Mouse (Mus musculus): ENCODE results near the gene Ralgds. TPM values are rescaled to one million over a fixed set of nuclear protein-coding genes. Genes with fewer than 3 reads are reported as not detected.

Gene Ralgds
- total RNA-seq, 2 experiments from 2014 or later: 68.2 to 79.3 TPM

- no peak for DNase-seq (ENCODE audit: low spot score in 2 of 2)
Measured at GRCm38 (mm10) chr2:28552301-28552700, 39.4 kb downstream of the Ralgds start.

DNA sequence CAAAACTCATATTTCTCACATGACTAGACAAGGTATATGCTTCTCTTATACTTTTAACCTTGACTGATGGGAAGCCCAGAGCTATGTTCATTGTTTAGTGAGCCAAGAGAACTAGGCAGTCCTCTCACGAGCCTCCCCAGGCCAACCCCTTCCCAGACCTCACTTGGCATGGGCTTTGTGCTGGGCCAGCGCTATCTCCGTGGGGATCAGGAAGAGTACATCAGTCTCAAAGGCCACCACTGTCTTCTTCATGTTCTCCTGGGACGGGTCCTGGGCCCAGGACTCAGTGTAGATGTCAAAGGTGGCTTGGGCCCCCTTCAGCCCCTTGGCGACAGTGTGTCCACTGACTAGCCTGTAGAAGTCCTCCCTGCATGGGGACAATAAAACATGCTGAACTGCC, 44.5 kb downstream of the Ralgds start:
- no peak for DNase-seq (ENCODE audit: low spot score in 2 of 2)

- DNase-seq (ENCODE audit: low spot score in 2 of 2): no peak
Measured at GRCm38 (mm10) chr2:28563303-28563702, 50.4 kb downstream of the Ralgds start, which contains the start of gene Cel. Cel (minus strand) TSS chr2:28563403.

GRCm38 (mm10) chr2:28563830-28564229, 50.9 kb downstream of the Ralgds start:
- DNase-seq (ENCODE audit: low spot score in 2 of 2): no peak

DNA sequence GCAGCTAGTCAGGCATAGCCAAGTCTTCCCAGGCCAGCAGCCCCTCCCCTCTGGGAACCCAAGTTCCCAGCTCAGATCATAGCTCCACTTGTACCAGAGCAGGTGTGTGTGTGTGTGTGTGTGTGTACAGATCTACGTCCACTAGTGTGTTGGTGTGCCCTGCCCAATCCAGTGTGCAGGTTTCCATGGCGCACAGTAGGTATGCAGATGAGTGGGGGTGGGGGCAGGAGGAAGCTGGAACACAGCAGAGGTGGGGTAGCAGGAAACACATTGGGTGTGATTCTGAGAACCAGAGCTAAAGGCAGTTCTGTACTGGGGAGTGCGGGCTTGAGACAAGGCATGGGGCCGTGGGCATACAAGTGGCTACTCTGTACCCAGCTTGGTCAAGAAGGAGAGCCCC, 51.5 kb downstream of the Ralgds start:
- DNase-seq (ENCODE audit: low spot score in 2 of 2): no peak

- DNase-seq (ENCODE audit: low spot score in 2 of 2): no peak
Measured at GRCm38 (mm10) chr2:28566545-28566944, 53.6 kb downstream of the Ralgds start.

DNA sequence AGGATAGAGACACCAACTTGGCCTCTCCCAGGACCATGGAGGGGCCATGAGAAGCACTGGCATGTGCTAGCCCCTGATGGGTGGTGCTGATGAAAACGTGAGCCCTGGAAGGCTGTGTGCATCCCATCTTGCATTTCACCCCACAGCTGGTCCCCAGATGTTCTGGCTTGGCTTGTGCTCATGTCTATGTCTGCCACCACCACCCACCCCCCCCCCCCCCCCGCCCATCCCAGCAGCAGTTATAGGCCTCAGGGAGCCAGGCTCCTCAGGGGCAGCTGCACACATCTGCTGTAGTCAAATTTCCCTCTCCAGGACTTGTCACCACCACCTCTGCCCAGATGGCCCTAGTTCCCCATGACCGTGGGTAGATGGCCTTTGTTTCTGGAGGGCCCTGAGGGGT, 57.0 kb downstream of the Ralgds start:
- DNase-seq (ENCODE audit: low spot score in 2 of 2): no peak

DNA sequence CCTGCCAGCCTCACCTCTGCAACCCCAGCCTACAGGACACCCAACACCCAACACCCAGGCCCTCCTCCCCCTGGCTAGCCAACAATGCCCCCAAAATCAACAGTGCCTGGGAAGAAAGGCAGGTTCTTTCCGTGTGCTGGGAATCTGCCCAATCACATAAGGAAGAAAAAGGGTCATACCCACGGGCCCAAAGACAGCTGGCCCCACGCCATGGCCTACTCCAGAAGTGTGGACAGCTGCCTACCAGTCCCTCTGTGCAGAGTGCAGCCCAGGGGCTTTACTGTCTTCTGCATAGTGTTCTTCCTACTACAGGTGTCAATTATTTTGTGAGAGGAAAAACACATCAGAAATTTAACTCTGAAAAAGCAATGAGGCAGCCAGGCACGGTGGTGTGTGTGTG, 62.4 kb downstream of the Ralgds start:
- no peak for DNase-seq (ENCODE audit: low spot score in 2 of 2)

GRCm38 (mm10) chr2:28576815-28577214, 63.9 kb downstream of the Ralgds start:
- DNase-seq (ENCODE audit: low spot score in 2 of 2): no peak

- DNase-seq (ENCODE audit: low spot score in 2 of 2): peak in 1 of 2 experiments; percentile 27
Measured at GRCm38 (mm10) chr2:28578003-28578402, 65.1 kb downstream of the Ralgds start.

- DNase-seq (ENCODE audit: low spot score in 2 of 2): peak; percentile 76 to 91
Measured at GRCm38 (mm10) chr2:28582647-28583353, 69.9 kb downstream of the Ralgds start.

- DNase-seq (ENCODE audit: low spot score in 2 of 2): no peak
Measured at GRCm38 (mm10) chr2:28583651-28584050, 70.7 kb downstream of the Ralgds start, which contains the start of gene Gtf3c5. Gtf3c5 (minus strand) TSS chr2:28583751.

GRCm38 (mm10) chr2:28585043-28585571, 72.2 kb downstream of the Ralgds start:
- peak; percentile 49 to 72 for DNase-seq (ENCODE audit: low spot score in 2 of 2)

- no peak for DNase-seq (ENCODE audit: low spot score in 2 of 2)
Measured at GRCm38 (mm10) chr2:28585730-28586129, 72.8 kb downstream of the Ralgds start.

DNA sequence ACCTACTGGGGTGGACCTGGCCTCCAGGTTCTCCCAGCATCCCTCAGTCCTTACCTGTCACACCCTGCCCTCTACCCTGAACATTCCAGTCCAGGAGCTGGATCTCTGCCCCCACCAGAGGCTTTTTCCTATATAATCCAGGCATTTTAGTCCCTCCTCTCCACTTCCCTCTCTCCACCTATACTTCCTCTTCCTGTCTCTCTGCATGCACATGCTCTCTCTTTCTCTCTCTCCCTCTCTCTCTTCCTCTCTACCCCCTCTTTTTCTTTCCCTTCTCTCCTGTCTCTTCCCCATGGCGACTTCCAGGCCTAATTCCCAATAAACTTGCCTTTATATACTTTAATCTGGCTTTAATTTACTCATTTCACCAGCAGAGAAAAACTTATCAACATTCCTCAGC, 75.6 kb downstream of the Ralgds start:
- no peak for DNase-seq (ENCODE audit: low spot score in 2 of 2)

- DNase-seq (ENCODE audit: low spot score in 2 of 2): no peak
Measured at GRCm38 (mm10) chr2:28591479-28591878, 78.6 kb downstream of the Ralgds start.

- peak in 1 of 2 experiments; percentile 63 for DNase-seq (ENCODE audit: low spot score in 2 of 2)
Measured at GRCm38 (mm10) chr2:28592809-28593208, 79.9 kb downstream of the Ralgds start.

DNA sequence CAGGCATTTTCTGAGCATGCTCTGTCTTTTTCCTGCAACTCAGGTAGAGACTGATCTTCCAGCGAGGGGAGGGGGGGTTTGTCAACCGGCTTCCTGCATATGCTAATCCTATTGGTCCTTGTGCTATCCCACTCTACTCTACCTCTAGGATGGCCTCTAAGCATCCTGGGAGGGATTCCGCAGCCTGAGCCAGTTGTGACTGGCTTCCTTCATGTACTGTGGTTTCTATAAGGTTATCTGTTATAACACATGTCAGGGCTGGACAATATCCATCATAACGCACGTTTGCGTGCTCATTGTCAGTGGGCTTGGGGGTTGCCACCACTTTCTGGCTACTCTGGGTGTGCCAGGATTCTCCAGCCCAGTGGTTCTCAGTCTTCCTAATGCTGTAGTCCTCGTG, 83.1 kb downstream of the Ralgds start:
- DNase-seq (ENCODE audit: low spot score in 2 of 2): no peak

GRCm38 (mm10) chr2:28596998-28597397, 84.1 kb downstream of the Ralgds start:
- DNase-seq (ENCODE audit: low spot score in 2 of 2): no peak

DNA sequence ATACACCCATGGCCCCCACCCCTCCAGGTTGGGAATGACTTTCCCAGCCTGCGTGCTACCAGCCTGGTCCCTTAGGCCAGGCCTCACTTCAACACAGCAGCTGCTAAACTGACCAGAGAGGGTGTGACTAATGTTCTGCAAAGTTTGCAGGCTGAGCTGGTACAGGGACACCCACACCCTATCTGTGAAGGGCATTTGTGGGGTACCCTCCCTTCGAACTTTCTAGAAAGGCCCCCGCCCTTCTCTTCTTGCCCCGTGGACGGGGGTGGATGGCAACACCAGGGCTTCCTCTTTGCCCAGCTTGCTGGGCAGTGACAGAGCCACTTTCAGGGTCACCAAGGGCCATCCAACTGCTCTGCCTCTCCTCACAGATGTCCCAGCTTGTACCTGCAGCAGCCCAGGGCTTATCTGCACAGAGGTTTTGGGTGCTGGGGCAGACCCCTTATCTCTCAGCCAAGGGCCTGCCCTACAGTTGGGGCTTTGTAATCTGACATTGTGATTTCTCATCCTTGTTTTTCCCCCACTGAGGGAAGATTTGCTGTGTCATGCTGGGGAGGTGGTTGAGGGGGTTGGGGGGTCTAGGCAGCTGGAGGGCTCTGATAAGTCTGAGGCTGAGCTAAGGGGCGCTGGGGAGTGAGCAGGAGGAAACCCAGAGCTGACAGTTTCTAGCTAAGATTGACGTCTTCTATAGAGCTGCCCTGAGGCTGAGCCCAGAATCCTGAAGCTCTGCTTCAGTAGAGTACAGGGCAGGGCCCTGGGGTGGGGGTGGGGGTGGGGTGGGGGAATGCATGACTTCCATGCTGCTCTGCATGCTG, 85.0 kb downstream of the Ralgds start:
- DNase-seq (ENCODE audit: low spot score in 2 of 2): no peak

GRCm38 (mm10) chr2:28598692-28599568, 86.0 kb downstream of the Ralgds start:
- no peak for DNase-seq (ENCODE audit: low spot score in 2 of 2)
